Mouse (Mus musculus) hematopoietic stem cell, adult 5-6 weeks (primary cell): Measurements from ENCODE around the gene Stil. TPM values are rescaled to one million over a fixed set of nuclear protein-coding genes. Genes with fewer than 3 reads are reported as not detected.
"Not testable (repeated sequence)": the region's sequence is repeated elsewhere in the genome, so short reads cannot be mapped to it uniquely, and the experiment has no call there.

Experiments
- ATAC-seq, 2 experiments: fragments of 125-278 bp in 1 of 2; replicated peaks in 1 of 2; 2 replicates each; pipeline ENCODE4 v1.8.0; 2016 to 2017; ENCODE audit warnings: inconsistent platforms in 2 of 2, mild to moderate bottlenecking in 2 of 2, moderate number of reproducible peaks in 2 of 2, low read depth in 1 of 2, moderate TSS enrichment in 1 of 2; ENCODE audit not compliant: low FRiP score in 2 of 2, poor library complexity in 2 of 2, severe bottlenecking in 2 of 2, insufficient read depth in 1 of 2, low TSS enrichment in 1 of 2
- total RNA-seq: library from RNA; stranded (forward); fragments of 172-1452, 232-1000 nt; gene quantifications from 2 replicates; pipeline ENCODE4 v1.2.3, GENCODE M21; 2017

Stil gene
- 11.6 and 12.1 TPM in 2 replicates for total RNA-seq

DNA sequence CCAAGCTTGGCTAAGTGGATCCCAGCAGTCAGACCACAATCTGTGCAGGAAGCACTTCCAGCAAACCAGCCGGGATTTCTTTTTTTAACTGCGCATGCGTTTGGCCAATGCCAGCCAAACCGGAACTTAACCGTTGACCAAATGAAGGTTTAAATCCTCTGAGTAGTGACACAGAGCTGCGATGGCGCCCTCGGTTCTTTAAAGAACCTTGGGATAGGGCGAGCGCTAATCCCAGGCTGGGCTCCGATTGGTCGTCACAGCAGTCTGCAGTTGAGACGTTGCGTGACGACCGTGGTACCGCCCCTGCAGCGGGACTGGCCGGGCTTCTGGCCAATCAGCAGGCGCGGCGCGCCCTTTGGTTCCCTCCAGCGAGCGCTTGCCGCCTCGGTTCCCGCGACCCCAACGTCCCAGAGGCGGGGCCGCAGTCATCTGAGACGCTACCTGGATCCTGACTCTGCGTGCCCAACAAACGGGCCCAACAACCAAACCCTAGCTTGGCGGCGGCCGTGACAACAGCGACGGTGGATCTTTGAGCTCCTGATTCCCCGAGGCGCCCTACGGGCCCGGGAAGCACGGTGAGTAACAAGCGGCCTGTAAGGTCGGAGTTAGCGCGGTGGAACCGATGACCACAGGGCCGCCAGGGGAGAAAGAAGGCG, at the start of gene Stil:
Gene Stil, plus strand, starts transcription at position 387 of the 656 bp plus-strand sequence.
- ATAC-seq: peak; percentile 97 to 98

GRCm38 (mm10) chr4:114953172-114953571, 46.8 kb upstream of the Stil start:
- no peak for ATAC-seq

- no peak for ATAC-seq
Measured at GRCm38 (mm10) chr4:114957403-114957802, 42.6 kb upstream of the Stil start.

DNA sequence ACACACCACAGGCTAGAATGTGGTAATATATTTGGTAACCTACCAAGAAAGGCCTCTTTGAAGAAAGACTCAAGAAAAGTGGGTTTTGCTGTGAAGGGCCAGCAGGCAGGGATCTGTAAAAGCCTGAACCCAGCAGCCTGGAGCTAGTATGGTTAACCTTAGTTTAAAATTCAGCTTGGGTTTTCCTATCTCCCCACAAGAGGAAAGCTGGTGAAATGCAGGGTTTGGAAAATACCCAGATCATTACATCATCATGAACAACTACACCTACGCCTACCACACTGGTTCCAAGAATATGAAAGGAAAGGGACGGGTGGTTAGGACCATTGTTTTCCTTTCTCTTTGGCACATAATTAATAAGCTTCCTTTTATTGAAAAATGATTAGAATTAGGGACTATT, 41.7 kb upstream of the Stil start:
- ATAC-seq: no peak

DNA sequence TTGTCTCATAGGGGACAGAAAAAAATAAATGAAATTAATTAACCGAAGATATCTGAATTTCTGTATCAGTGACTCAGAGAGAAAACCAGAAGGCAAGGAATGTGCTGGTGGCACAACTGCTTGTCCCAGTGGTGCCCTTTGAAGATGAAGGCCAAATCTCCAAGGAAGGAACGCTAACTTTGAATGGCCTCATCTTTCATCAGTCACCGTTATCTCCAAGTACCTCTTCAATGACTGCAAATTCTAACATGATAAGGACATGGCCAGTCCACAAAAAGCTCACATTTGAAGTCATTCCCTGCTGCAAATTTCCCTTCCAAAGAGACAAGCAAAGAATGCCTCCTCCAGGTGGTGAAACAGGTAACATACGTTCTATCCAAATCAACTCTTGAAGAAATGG, 41.2 kb upstream of the Stil start:
- no peak for ATAC-seq

GRCm38 (mm10) chr4:114959533-114959932, 40.4 kb upstream of the Stil start:
- no peak for ATAC-seq

DNA sequence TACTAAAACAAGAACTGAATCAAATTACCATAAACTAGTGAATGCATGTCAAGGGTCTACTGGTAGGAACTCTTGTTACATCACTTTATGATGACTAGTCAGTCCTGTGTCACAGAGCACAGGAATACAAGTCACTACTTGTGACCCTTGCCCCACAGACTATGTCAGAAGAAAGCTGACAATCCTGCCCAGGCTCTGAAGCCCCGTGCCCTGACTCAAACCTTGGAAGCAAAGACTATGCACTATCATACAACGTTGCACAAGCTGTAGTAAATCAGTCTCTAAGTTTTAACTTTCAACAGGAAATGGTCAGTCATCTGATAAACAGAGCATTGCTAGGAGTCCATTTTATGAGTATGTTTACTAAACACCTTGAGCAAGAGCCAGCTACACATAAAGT, 39.1 kb upstream of the Stil start:
- ATAC-seq: not testable (repeated sequence)

- ATAC-seq: no peak
Measured at GRCm38 (mm10) chr4:114970736-114971135, 29.2 kb upstream of the Stil start.

- ATAC-seq: peak; percentile 58 to 66; a peak in 3 of 4 replicates
Measured at GRCm38 (mm10) chr4:114973229-114973740, 26.7 kb upstream of the Stil start.

- ATAC-seq: peak in 1 of 2 experiments; percentile 47; a peak in 1 of 4 replicates
Measured at GRCm38 (mm10) chr4:114982619-114983018, 17.3 kb upstream of the Stil start.

- ATAC-seq: no peak
Measured at GRCm38 (mm10) chr4:114983020-114983419, 16.9 kb upstream of the Stil start.

- ATAC-seq: 0 out of 4 replicates have a peak, but pooled peaks of 1 of the 2 experiments have one; percentile 6
Measured at GRCm38 (mm10) chr4:114986211-114986590, 13.8 kb upstream of the Stil start.

DNA sequence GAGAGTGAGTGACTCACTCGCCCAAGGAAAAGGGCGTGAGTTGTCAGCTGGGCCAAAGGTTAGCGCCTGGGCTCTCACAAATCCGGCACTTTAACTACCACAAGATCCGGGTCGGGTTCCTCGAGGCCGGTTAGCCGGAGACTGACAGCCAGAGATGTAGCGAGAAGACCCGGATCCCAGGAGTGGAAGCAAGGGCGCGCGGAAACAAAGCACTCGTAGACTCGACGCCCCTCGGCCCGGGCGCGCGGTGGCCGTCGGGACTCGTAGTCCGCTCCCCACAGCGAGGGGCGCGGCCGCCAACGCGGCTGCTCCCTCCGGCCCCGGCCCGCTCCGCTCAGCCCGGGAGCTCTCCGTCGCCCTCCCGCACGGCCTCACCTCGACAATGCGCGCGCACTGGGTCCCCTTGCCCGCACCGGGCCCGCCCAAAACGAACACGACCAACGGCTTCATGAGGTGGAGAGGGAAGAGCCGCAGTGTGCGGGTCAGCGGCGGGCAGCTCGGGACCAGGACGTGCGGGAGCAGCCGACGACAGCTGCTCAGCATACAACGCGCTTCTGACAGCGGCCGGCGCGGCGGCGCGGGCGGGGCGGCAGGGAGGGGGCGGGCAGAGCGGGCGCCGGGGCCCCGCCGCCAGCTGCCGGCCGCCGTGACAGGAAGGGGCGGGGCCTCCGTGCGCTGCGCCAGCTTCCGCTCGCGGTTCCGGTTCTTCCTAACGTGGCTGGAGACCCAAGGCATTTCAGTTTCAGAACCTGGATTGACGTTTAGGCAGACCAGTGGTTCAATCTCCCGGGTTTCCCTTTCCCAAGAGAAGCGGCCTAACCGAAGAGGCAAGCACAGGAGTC, 13.1 kb upstream of the Stil start, which contains the start of gene Cmpk1:
Gene Cmpk1, minus strand, starts transcription at position 651 of the 842 bp plus-strand sequence.
- peak; percentile 61 to 77 for ATAC-seq

DNA sequence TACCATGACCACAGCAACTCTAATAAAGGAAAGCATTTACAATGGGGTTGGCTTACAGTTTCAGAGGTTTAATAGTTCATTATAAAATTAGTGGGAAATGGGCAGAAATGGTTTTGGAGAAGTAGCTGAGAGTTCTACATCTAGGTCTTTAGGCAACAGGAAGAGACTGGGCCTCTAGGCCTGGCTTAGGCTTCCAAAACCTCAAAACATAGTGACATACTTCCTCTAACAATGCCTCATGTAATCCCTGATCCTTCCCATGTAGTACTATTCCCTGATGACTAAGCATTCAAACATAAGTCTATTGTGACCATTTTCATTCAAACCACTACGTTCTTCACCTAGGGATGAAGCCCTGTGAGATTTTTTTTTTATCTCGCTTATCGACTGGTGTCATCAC, 5.7 kb upstream of the Stil start:
- ATAC-seq: peak; percentile 63 to 73; a peak in 3 of 4 replicates

DNA sequence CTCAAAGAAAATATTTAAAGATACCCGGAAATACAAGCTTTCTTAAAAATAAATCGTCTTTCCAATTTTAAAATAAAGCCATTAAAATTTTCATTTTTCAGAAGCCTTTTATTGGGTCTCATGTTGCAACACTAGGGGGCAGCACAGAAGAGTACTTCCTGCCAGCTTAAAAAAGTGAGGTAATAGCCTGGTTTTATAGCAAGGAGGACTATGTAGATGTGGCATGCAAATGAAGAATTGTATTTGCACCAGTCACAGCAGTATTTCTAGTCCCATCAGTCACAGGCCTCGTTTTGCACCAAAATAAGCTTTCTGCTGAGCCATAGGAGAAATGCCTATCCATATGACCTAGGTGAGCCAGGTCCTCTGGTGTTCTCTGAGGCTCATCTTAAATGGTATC, 2.9 kb upstream of the Stil start:
- no peak for ATAC-seq

DNA sequence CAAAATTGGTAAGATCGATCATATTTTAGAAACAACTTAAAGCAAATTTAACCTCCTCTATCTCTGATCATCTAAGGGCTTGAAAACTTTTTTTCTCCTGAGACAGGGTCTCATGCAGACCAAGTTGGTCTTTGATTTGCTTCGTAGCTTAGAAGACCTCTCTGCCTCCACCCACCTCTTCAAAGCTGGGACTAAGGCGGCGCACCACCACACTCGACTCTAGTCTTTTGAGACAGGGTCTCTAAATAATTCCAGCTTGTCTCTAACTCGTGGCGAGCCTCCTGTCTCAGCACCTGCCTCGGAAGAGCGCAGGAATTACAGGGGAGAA, 550 bp upstream of the Stil start:
- ATAC-seq: no peak

DNA sequence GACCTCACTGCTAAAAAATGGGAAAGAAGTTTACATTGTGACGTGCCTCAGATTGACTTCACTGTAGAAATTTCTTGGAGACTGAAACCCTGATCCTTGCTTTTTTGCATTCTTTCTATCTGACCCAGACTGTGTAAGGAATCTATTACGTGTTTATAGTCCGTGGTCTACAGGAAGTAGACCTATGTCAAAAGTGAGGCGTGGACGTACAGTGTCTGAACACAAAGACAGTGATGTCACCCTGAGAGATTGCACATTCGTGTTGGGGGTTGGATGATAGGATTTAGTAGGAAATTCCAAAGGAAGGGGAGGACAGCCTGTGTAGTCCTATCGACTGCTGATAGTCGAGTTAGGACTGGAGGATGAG, 453 bp downstream of the Stil start:
- peak in 1 of 2 experiments; percentile 22; a peak in 1 of 4 replicates for ATAC-seq

DNA sequence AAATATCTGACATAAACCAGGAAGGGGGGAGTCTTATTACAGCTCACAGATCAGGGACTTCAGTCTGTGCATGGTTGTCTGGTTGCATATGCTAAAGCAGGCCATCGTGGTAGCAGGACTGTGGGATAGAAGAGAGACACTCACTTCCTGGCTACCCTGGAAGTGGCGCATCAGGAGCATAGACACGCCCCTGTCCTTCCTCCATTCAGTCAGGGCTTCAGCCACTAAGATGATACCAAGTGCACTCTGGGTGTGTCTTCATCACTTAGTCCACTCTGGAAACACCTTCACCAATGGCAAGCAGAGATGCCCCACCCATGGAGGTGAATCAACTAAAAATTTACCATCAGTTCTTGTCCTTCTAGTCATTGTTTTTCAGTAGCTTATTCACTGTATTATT, 14.3 kb downstream of the Stil start:
- no peak for ATAC-seq
